Mouse (Mus musculus) adipocyte (in vitro differentiated cells): ENCODE data around the gene Ubr4.
"Not testable (repeated sequence)": the region's sequence is repeated elsewhere in the genome, so short reads cannot be mapped to it uniquely, and the experiment has no call there.

ENCODE experiments used
- DNase-seq: peaks from one replicate; pipeline ENCODE4 v3.0.0-alpha.2; 2016; ENCODE audit warnings: low spot score

The Ubr4 gene

GRCm38 (mm10) chr4:139357211-139357610, 4.8 kb downstream of the Ubr4 start:
- no peak for DNase-seq

GRCm38 (mm10) chr4:139360761-139361548, 8.5 kb downstream of the Ubr4 start:
- DNase-seq: no peak

- DNase-seq: no peak
Measured at GRCm38 (mm10) chr4:139367336-139367735, 14.9 kb downstream of the Ubr4 start.

- DNase-seq: no peak
Measured at GRCm38 (mm10) chr4:139368038-139368437, 15.6 kb downstream of the Ubr4 start.

GRCm38 (mm10) chr4:139373130-139373529, 20.7 kb downstream of the Ubr4 start:
- DNase-seq: peak; percentile 89

GRCm38 (mm10) chr4:139373531-139373930, 21.1 kb downstream of the Ubr4 start:
- DNase-seq: no peak

- peak; percentile 29 for DNase-seq
Measured at GRCm38 (mm10) chr4:139379719-139380118, 27.3 kb downstream of the Ubr4 start.

- DNase-seq: peak; percentile 99
Measured at GRCm38 (mm10) chr4:139380207-139380748, 27.9 kb downstream of the Ubr4 start.

GRCm38 (mm10) chr4:139380775-139381451, 28.5 kb downstream of the Ubr4 start:
- DNase-seq: peak; percentile 34

GRCm38 (mm10) chr4:139381452-139381845, 29.0 kb downstream of the Ubr4 start:
- DNase-seq: peak; percentile 25

GRCm38 (mm10) chr4:139382231-139382630, 29.8 kb downstream of the Ubr4 start:
- DNase-seq: no peak

GRCm38 (mm10) chr4:139385841-139386240, 33.4 kb downstream of the Ubr4 start:
- not testable (repeated sequence) for DNase-seq

GRCm38 (mm10) chr4:139386869-139387319, 34.5 kb downstream of the Ubr4 start:
- peak; percentile 90 for DNase-seq

- no peak for DNase-seq
Measured at GRCm38 (mm10) chr4:139389557-139389956, 37.1 kb downstream of the Ubr4 start.

GRCm38 (mm10) chr4:139395431-139395830, 43.0 kb downstream of the Ubr4 start:
- no peak for DNase-seq

GRCm38 (mm10) chr4:139400487-139400886, 48.1 kb downstream of the Ubr4 start:
- no peak for DNase-seq

GRCm38 (mm10) chr4:139403214-139403613, 50.8 kb downstream of the Ubr4 start:
- DNase-seq: no peak

GRCm38 (mm10) chr4:139411351-139411750, 58.9 kb downstream of the Ubr4 start:
- no peak for DNase-seq

- no peak for DNase-seq
Measured at GRCm38 (mm10) chr4:139417868-139418267, 65.5 kb downstream of the Ubr4 start.

GRCm38 (mm10) chr4:139421621-139422020, 69.2 kb downstream of the Ubr4 start:
- no peak for DNase-seq

GRCm38 (mm10) chr4:139422409-139422808, 70.0 kb downstream of the Ubr4 start:
- DNase-seq: no peak

GRCm38 (mm10) chr4:139423270-139423669, 70.9 kb downstream of the Ubr4 start:
- no peak for DNase-seq

GRCm38 (mm10) chr4:139430176-139430575, 77.8 kb downstream of the Ubr4 start:
- DNase-seq: peak; percentile 41
